Mouse (Mus musculus) intestine, postnatal 0 days (tissue): ENCODE results near the gene Slc22a16. TPM values are rescaled to one million over a fixed set of nuclear protein-coding genes. Genes with fewer than 3 reads are reported as not detected.

Experiments used
- ATAC-seq: fragments of 200-750 bp; cut with Nextera tagmentation; 2 replicates; pipeline ENCODE4 v1.8.0; 2017; ENCODE audit warnings: mild to moderate bottlenecking, moderate TSS enrichment, moderate library complexity
- H3K27ac ChIP-seq: fragments of 300-500 bp; sonication (generic); 2 replicates; pipeline ENCODE4 v1.5.1; 2014; ENCODE audit warnings: mild to moderate bottlenecking, low read depth, low read length, moderate library complexity
- H3K27me3 ChIP-seq: fragments of 300-500 bp; sonication (generic); replicated peaks from 2 replicates; pipeline ENCODE4 v1.6.1; 2014; ENCODE audit warnings: low read length, mixed read lengths; ENCODE audit not compliant: control insufficient read depth, insufficient read depth
- H3K36me3 ChIP-seq: fragments of 300-500 bp; sonication (generic); 2 replicates; pipeline ENCODE4 v1.6.1; 2014; ENCODE audit warnings: mild to moderate bottlenecking, moderate library complexity; ENCODE audit not compliant: control insufficient read depth, insufficient read depth
- H3K4me1 ChIP-seq: fragments of 300-500 bp; sonication (generic); replicated peaks from 2 replicates; pipeline ENCODE4 v1.6.1; 2014; ENCODE audit warnings: antibody characterized with exemption, low read length, mixed read lengths; ENCODE audit not compliant: control insufficient read depth, insufficient read depth
- H3K4me2 ChIP-seq: fragments of 300-500 bp; sonication (generic); replicated peaks from 2 replicates; pipeline ENCODE4 v1.6.1; 2014; ENCODE audit warnings: low read depth, mild to moderate bottlenecking, moderate library complexity
- H3K4me3 ChIP-seq: fragments of 300-500 bp; sonication (generic); 2 replicates; pipeline ENCODE4 v1.5.1; 2014; ENCODE audit warnings: low read depth, low read length
- H3K9ac ChIP-seq: fragments of 300-500 bp; sonication (generic); 2 replicates; pipeline ENCODE4 v1.6.1; 2014; ENCODE audit warnings: mild to moderate bottlenecking, low read depth, low read length
- H3K9me3 ChIP-seq: fragments of 300-500 bp; sonication (generic); 2 replicates; pipeline ENCODE4 v1.6.1; 2016; ENCODE audit warnings: mixed run types; ENCODE audit not compliant: control insufficient read depth
- CTCF ChIP-seq: sonication (generic); IDR thresholded peaks from 2 replicates; pipeline ENCODE4 v1.5.1; 2016; ENCODE audit warnings: low read depth, mild to moderate bottlenecking, control low read depth, antibody characterized with exemption, moderate library complexity
- WGBS: fragments of 180-500 bp; shearing (Covaris S2); extraction: QIAGEN DNeasy Blood & Tissue Kit; methylation state at CpG from one replicate; pipeline ENCODE4 v1.1.7; 2014; 5-methylcytosine and 5-hydroxymethylcytosine counted together
- polyA plus RNA-seq: library from polyadenylated mRNA; unstranded; fragments of >200 nt; fragmentation: Nextera tagmentation; extraction: Ambion mirVana; gene quantifications from 2 replicates; pipeline ENCODE4 v1.2.1, GENCODE M21; 2015

Slc22a16 gene
- polyA plus RNA-seq, 1 experiment from 2014 or later, result not detected

GRCm38 (mm10) chr10:40592186-40592585, 22.1 kb downstream of the Slc22a16 start:
- Histone ChIP-seq H3K4me3 (no peak overlapping the region), H3K9me3 (no peaks in the 10 kb centered on the region), H3K27me3 (no peaks in the 10 kb centered on the region), H3K27ac (no peak overlapping the region), H3K9ac (no peak overlapping the region), H3K36me3 (no peaks in the 10 kb centered on the region), H3K4me2 (no peak overlapping the region), H3K4me1 (no peaks in the 10 kb centered on the region)
- no peak for TF ChIP-seq CTCF
- ATAC-seq, result no peak
- WGBS, result 57% methylated on average over 7 of the region's 7 CpGs

- no peaks in the 10 kb centered on the region for H3K4me1 ChIP-seq
- H3K27ac ChIP-seq, result no peak overlapping the region
- no peak overlapping the region for H3K9ac ChIP-seq
- no peak overlapping the region for H3K4me3 ChIP-seq
- no peaks in the 10 kb centered on the region for H3K27me3 ChIP-seq
- ATAC-seq, result no peak
- 98% methylated on average over 3 of the region's 3 CpGs for WGBS
- no peaks in the 10 kb centered on the region for H3K36me3 ChIP-seq
- no peaks in the 10 kb centered on the region for H3K9me3 ChIP-seq
- TF ChIP-seq CTCF, result no peak
- H3K4me2 ChIP-seq, result no peak overlapping the region
These were observed 27.0 kb downstream of the Slc22a16 start for GRCm38 (mm10) chr10:40597177-40597576.

GRCm38 (mm10) chr10:40604706-40605394, 34.7 kb downstream of the Slc22a16 start:
- 70% methylated on average over 6 of the region's 6 CpGs for WGBS
- no peak for ATAC-seq
- no peaks in the 10 kb centered on the region for H3K36me3 ChIP-seq
- no peak overlapping the region for H3K27ac ChIP-seq
- TF ChIP-seq CTCF, result peak; percentile 49
- no peak overlapping the region for H3K4me3 ChIP-seq
- no peak overlapping the region for H3K9ac ChIP-seq
- no peaks in the 10 kb centered on the region for H3K27me3 ChIP-seq
- H3K9me3 ChIP-seq, result peaks cover 6% of the 10 kb centered on the region; the same call in 1 of the 2 replicates
- no peaks in the 10 kb centered on the region for H3K4me1 ChIP-seq
- H3K4me2 ChIP-seq, result no peak overlapping the region

GRCm38 (mm10) chr10:40617973-40618372, 47.8 kb downstream of the Slc22a16 start:
- ATAC-seq, result no peak
- H3K27ac ChIP-seq, result no peak overlapping the region
- H3K4me1 ChIP-seq, result no peaks in the 10 kb centered on the region
- H3K4me3 ChIP-seq, result no peak overlapping the region
- H3K27me3 ChIP-seq, result no peaks in the 10 kb centered on the region
- no peak overlapping the region for H3K9ac ChIP-seq
- no peak overlapping the region for H3K4me2 ChIP-seq
- no peaks in the 10 kb centered on the region for H3K36me3 ChIP-seq
- no peaks in the 10 kb centered on the region for H3K9me3 ChIP-seq
- TF ChIP-seq CTCF, result peak; percentile 60

GRCm38 (mm10) chr10:40619760-40620159, 49.6 kb downstream of the Slc22a16 start:
- 76% methylated on average over 1 of the region's 1 CpGs for WGBS
- no peak for TF ChIP-seq CTCF
- no peak for ATAC-seq
- H3K4me2 ChIP-seq, result no peak overlapping the region
- H3K27me3 ChIP-seq, result no peaks in the 10 kb centered on the region
- H3K27ac ChIP-seq, result no peak overlapping the region
- H3K9ac ChIP-seq, result no peak overlapping the region
- H3K36me3 ChIP-seq, result no peaks in the 10 kb centered on the region
- no peaks in the 10 kb centered on the region for H3K4me1 ChIP-seq
- H3K9me3 ChIP-seq, result no peaks in the 10 kb centered on the region
- H3K4me3 ChIP-seq, result no peak overlapping the region

GRCm38 (mm10) chr10:40629140-40629539, 59.0 kb downstream of the Slc22a16 start:
- TF ChIP-seq CTCF, result peak; percentile 82
- H3K27me3 ChIP-seq, result no peaks in the 10 kb centered on the region
- H3K9ac ChIP-seq, result no peak overlapping the region
- no peak overlapping the region for H3K4me2 ChIP-seq
- no peak for ATAC-seq
- no peak overlapping the region for H3K27ac ChIP-seq
- no peaks in the 10 kb centered on the region for H3K4me1 ChIP-seq
- H3K36me3 ChIP-seq, result no peaks in the 10 kb centered on the region
- WGBS, result 82% methylated on average over 7 of the region's 7 CpGs
- H3K4me3 ChIP-seq, result no peak overlapping the region
- H3K9me3 ChIP-seq, result no peaks in the 10 kb centered on the region
